Mouse (Mus musculus) small intestine, adult 2 months (tissue): ENCODE data around the gene Fkbpl. TPM values are rescaled to one million over a fixed set of nuclear protein-coding genes. Genes with fewer than 3 reads are reported as not detected.

Experiments used
- H3K27ac ChIP-seq: fragments of 200-500 bp; 2 replicates; pipeline ENCODE4 v1.5.1; 2012; ENCODE audit warnings: low read depth, low read length, control low read depth, inconsistent platforms; ENCODE audit not compliant: insufficient read depth
- H3K27me3 ChIP-seq: fragments of 200-500 bp; 2 replicates; pipeline ENCODE4 v1.6.1; 2012; ENCODE audit warnings: mild to moderate bottlenecking, moderate library complexity, low read length, inconsistent platforms; ENCODE audit not compliant: control insufficient read depth, insufficient read depth
- H3K36me3 ChIP-seq: fragments of 200-500 bp; 2 replicates; pipeline ENCODE4 v1.6.1; 2012; ENCODE audit warnings: mild to moderate bottlenecking, low read length, control low read depth, inconsistent platforms; ENCODE audit not compliant: control insufficient read depth, insufficient read depth
- H3K4me1 ChIP-seq: fragments of 200-500 bp; 2 replicates; pipeline ENCODE4 v1.6.1; 2012; ENCODE audit warnings: low read length, inconsistent platforms, mixed read lengths; ENCODE audit not compliant: control insufficient read depth, insufficient read depth, insufficient read length
- H3K4me3 ChIP-seq: fragments of 200-500 bp; 2 replicates; pipeline ENCODE4 v1.5.1; 2012; ENCODE audit warnings: low read depth, mild to moderate bottlenecking, control low read depth, inconsistent platforms, low read length, moderate library complexity
- CTCF ChIP-seq: fragments of 200-500 bp; IDR thresholded peaks from 2 replicates; pipeline ENCODE4 v1.5.1; 2012; ENCODE audit warnings: low read depth, mild to moderate bottlenecking, control low read depth, inconsistent platforms, low read length, moderate library complexity, mixed read lengths; ENCODE audit not compliant: insufficient replicate concordance, insufficient read length; ENCODE audit errors: extremely low read depth
- POLR2A ChIP-seq: fragments of 200-500 bp; IDR thresholded peaks from 2 replicates; pipeline ENCODE4 v1.6.1; 2012; ENCODE audit warnings: low read depth, mild to moderate bottlenecking, control low read depth, inconsistent platforms, low read length, moderate library complexity
- WGBS: fragments of 180-500 bp; shearing (Covaris S2); methylation state at CpG from one replicate; pipeline ENCODE4 v1.1.7; 2018; 5-methylcytosine and 5-hydroxymethylcytosine counted together
- polyA plus RNA-seq: library from polyadenylated mRNA; depleted of rRNA; stranded (reverse); fragments of >200 nt; gene quantifications from 2 replicates; pipeline ENCODE4 v1.2.3, GENCODE M21; 2012; rRNA removed

Gene Fkbpl
- 2.5 and 9.3 TPM in 2 replicates for polyA plus RNA-seq

DNA sequence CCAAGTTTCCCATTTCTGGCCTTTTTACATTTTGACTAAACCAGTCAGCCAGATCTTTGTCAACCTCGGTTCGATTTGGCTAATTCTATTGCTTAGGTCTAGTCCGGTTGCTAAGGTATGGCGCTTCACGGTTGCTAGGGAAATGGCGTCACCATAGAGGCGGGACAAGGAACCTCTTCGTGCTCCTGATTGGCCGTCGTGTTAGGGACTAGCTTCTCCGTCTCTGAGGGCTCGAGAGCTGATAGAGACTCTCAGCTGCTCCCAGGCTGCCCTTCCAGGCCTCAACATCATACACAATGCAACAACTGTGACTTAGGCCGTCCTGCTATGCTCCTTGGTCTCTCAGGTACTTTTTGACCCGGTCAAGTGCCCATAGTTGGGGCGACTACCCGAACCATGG is at the start of gene Fkbpl:
TSS of gene Fkbpl (plus strand) at position 157 of the 400 bp plus-strand sequence.
- no peaks in the 10 kb centered on the region for H3K27me3 ChIP-seq
- peak within 1 kb of the TSS; percentile 53 for H3K27ac ChIP-seq
- TF ChIP-seq CTCF (no peak), POLR2A (peak; percentile 77; the same call in 1 of the 2 replicates)
- peak within 1 kb of the TSS; percentile 65 for H3K4me3 ChIP-seq
- WGBS = under 1% methylated on average over 16 of the region's 16 CpGs
- peaks cover 8% of the 10 kb centered on the region; the same call in 1 of the 2 replicates for H3K4me1 ChIP-seq
- H3K36me3 ChIP-seq = no peaks in the 10 kb centered on the region

DNA sequence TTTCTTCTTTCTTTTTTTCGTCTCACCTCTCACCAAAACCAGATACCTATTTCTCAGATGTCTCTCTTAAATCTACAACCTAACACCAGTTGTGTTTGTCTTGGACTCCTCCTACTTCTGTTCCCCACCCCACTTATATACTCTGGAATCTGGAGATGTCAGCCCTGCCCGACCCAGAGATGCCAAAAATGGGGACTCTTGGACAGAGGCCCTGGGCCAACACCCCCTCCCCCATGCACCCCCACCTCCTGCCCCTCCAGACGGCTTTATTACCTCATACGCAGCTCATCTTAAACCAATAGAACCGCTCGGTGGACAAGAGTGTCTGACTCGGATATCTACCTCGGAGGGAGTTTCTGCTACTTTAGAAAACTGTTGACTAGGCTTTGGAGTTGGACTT is 48.5 kb upstream of the Fkbpl start:
- TF ChIP-seq POLR2A = no peak
- TF ChIP-seq CTCF = no peak
- H3K27ac ChIP-seq = no peak overlapping the region
- H3K4me1 ChIP-seq = peaks cover 14% of the 10 kb centered on the region
- H3K4me3 ChIP-seq = no peak overlapping the region
- WGBS = 75% methylated on average over 8 of the region's 8 CpGs
- no peaks in the 10 kb centered on the region for H3K27me3 ChIP-seq
- H3K36me3 ChIP-seq = peaks cover 28% of the 10 kb centered on the region

DNA sequence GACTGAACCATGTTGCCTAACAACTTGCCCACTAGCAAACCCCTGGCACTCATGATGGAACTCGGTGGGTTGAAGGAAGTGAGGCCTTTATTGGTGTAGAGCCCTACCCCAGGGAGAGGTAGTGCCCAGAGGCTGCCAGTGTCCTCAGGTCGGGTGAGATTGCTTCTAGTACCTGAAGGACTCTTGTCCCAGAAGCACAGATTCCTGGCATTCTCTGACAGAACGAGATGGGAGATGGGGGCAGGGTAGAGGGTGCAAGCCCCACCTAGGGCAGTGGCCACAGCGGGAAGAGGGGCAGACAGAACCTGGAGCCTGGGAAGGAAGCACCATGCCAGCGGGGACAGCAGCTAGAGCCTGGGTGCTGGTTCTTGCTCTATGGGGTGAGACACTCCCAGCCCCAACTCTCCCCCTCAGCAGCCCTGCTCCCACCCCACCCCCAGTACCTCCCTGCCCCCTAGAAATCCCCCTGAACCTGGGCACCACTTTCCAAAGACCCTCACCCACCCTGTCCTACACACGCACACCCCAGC is 46.9 kb upstream of the Fkbpl start, which contains the start of gene Ager:
TSS of gene Ager (plus strand) at position 297 of the 530 bp plus-strand sequence.
- Histone ChIP-seq H3K4me3 (no peak within 1 kb of the TSS), H3K36me3 (peaks cover 31% of the 10 kb centered on the region), H3K27me3 (no peaks in the 10 kb centered on the region), H3K27ac (no peak within 1 kb of the TSS), H3K4me1 (peaks cover 11% of the 10 kb centered on the region)
- whole genome bisulfite sequencing = 19% methylated on average over 6 of the region's 6 CpGs
- no peak for TF ChIP-seq CTCF
- TF ChIP-seq POLR2A = no peak

DNA sequence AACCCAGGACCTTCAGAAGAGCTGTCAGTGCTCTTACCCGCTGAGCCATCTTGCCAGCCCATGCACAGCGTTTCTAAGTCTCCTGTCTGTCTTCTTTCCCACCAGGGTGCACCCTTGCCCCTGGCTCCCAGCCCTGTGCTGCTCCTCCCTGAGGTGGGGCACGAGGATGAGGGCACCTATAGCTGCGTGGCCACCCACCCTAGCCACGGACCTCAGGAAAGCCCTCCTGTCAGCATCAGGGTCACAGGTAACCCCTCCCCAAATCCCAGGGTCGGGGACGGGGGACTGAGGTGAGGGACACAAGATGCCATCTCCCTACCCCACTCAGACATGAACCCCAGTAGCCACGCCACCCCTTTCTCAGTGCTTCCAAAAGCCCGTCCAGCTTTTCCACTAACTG is 44.7 kb upstream of the Fkbpl start:
- H3K4me1 ChIP-seq = peaks cover 11% of the 10 kb centered on the region
- TF ChIP-seq CTCF (no peak), POLR2A (no peak)
- no peak overlapping the region for H3K4me3 ChIP-seq
- H3K36me3 ChIP-seq = peaks cover 24% of the 10 kb centered on the region
- no peak overlapping the region for H3K27ac ChIP-seq
- H3K27me3 ChIP-seq = no peaks in the 10 kb centered on the region
- 68% methylated on average over 9 of the region's 9 CpGs for WGBS

DNA sequence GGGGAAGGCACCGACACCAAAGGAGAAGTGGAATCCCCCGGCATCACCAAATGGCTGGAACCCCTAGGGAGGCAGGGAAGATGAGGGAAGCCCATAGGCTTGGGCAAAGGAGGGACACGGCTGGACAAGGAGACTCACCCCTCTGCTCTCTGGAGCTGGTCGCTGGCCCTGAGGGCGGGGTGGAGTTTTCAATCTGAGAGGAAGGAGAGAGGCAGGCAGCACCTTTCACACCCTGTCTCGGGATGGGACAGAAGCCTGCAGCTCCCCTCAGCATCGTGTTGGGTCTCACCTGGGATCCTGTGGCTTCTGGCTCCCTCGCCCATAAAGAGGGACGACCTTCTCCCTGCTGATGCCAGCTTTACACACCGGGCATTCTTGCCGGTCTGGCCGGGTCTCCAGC is 42.8 kb upstream of the Fkbpl start:
- Histone ChIP-seq H3K27me3 (no peaks in the 10 kb centered on the region), H3K36me3 (peaks cover 11% of the 10 kb centered on the region), H3K27ac (no peak overlapping the region), H3K4me3 (no peak overlapping the region), H3K4me1 (peaks cover 17% of the 10 kb centered on the region)
- WGBS = 76% methylated on average over 12 of the region's 12 CpGs
- TF ChIP-seq POLR2A (no peak), CTCF (no peak)

DNA sequence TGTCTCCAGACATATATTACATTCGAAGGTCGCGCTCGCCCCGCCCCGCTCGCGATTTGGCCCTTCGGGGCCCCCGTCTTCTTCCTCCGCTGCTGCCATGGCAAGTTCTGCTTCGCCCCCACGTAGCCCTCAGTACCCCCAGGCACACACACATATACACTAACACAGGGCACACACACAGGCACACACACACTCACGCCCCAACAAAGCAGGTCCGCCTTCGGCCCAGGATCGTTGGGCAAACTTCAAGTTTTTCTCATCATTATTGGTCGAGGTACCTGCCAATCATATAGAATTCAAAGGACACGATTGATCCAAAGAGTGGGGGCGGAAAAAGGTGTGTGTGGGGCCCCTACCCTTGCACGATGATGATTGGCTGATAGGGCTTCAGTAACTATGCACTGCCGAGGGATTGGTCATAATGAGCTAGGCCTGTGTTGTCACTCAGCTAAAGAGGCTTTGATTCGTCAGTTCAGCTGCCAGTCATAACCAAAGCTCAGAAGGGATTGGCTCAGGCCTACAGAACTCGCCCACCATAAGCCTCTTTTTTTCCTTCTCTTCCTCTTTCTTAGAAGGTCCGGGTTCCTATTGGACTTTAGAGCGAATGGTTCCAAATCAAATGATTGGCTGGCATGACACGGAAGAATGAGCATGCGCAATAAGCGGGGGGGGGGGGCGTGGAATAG is 41.0 kb upstream of the Fkbpl start, which contains the start of gene Rnf5:
TSS of gene Rnf5 (minus strand) at position 316 of the 686 bp plus-strand sequence.
- Histone ChIP-seq H3K4me3 (peak within 1 kb of the TSS; percentile 97), H3K4me1 (peaks cover 30% of the 10 kb centered on the region), H3K27ac (peak within 1 kb of the TSS; percentile 100), H3K27me3 (no peaks in the 10 kb centered on the region), H3K36me3 (peaks cover 11% of the 10 kb centered on the region)
- 1% methylated on average over 30 of the region's 30 CpGs for WGBS
- TF ChIP-seq POLR2A = peak; percentile 49; the same call in 1 of the 2 replicates
- TF ChIP-seq CTCF = no peak

DNA sequence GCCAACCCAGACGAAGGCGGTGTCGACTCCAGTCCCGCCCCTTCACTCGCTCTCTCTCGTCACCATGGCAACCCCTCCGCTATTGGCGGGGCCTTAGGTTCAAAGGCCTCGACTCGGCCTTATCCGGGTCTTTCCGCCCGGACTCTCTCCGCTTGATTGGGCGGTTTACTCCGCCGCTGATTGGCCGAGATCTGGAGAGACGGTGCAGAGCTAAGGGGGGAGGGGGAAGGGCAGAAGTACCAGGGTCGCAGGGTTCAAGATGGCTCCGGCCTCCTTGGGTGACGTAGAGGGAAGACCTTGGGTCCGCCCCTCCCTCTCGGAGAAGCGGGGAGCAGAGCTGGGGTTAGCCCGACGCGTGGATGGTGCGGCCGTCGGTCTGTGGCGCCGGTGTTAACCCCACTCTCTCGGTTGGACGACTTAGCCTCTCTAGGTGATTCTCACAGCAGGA is 40.5 kb upstream of the Fkbpl start, which contains the start of gene Agpat1:
TSS of gene Agpat1 (plus strand) at position 202 of the 448 bp plus-strand sequence.
- peak within 1 kb of the TSS; percentile 97 for H3K4me3 ChIP-seq
- peak within 1 kb of the TSS; percentile 100 for H3K27ac ChIP-seq
- peaks cover 33% of the 10 kb centered on the region for H3K4me1 ChIP-seq
- peaks cover 11% of the 10 kb centered on the region for H3K36me3 ChIP-seq
- TF ChIP-seq CTCF (no peak), POLR2A (peak; percentile 91)
- no peaks in the 10 kb centered on the region for H3K27me3 ChIP-seq
- under 1% methylated on average over 35 of the region's 35 CpGs for WGBS
